Mouse (Mus musculus): ENCODE measurements around the gene Obscn. TPM values are rescaled to one million over a fixed set of nuclear protein-coding genes. Genes with fewer than 3 reads are reported as not detected.

Obscn gene
- total and polyA plus RNA-seq, 3 experiments: 0.09 to 0.13 (median 0.13) TPM

DNA sequence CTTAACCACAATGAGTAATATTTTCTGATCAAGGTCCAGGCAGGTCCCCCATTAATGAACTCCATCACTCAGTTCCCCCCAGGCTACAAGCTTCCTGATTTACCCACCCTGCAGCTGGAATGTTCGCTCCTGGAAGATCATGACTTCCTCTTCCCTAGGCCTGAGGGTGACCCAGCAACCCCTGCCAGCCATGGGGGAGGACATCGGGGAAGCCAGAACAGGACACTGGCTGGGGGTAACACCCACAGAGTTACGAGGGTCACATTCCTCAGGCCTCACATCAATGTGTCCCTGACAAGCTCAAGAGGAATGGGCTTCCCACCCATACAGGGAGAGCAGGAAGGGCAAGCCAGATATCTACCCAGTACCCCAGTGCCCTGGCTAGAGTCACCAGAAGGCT is 33.6 kb upstream of the Obscn start:
- no peak overlapping the region for H3K4me2 ChIP-seq (ENCODE audit: insufficient read depth, low read depth, poor library complexity, severe bottlenecking)
- H3K36me3 ChIP-seq (replicated peaks in 1 of 2; ENCODE audit: control insufficient read depth in 1 of 2, insufficient read depth in 1 of 2, low read length in 1 of 2): no peaks in the 10 kb centered on the region
- in situ Hi-C loops (cut with MboI; ENCODE audit: low pct_ligation_motif_present, low pct_unique_long_range_greater_than_20kb, low sequenced_read_pairs) (loop anchor here (5.0 kb wide), 1 partner anchor 32 kb away; the partner anchor contains the start of gene Mrpl55), dilution Hi-C loops (cut with MboI; ENCODE audit: extremely low pct_ligation_motif_present, extremely low pct_unique_long_range_greater_than_20kb, low sequenced_read_pairs) (no loop called here)
- no peak overlapping the region for H3K4me3 ChIP-seq (replicated peaks in 1 of 3; ENCODE audit: low read depth in 2 of 3, low read length in 2 of 3, poor library complexity in 1 of 3)
- no peak for DNase-seq (ENCODE audit: extremely low read depth)
- H3K79me2 ChIP-seq (replicated peaks; ENCODE audit: control insufficient read depth, extremely low read depth, insufficient read depth, poor library complexity, severe bottlenecking): no peaks in the 10 kb centered on the region
- H3K27ac ChIP-seq (ENCODE audit: insufficient read depth, low read depth): no peak overlapping the region
- H3K9me3 ChIP-seq (replicated peaks; ENCODE audit: low read length): no peaks in the 10 kb centered on the region
- no peak overlapping the region for H3K9ac ChIP-seq (ENCODE audit: insufficient read depth, low read depth)
- TF ChIP-seq IRF4 (IDR thresholded peaks at IDR 0.05; ENCODE audit: low read depth, low read length): no peak
- TF ChIP-seq JUN (IDR thresholded peaks at IDR 0.05; ENCODE audit: insufficient read depth, low read depth, low read length): no peak
- TF ChIP-seq BHLHE40 (IDR thresholded peaks at IDR 0.05; ENCODE audit: low read depth, low read length): no peak
- no peak for TF ChIP-seq GABPA (IDR thresholded peaks at IDR 0.05; ENCODE audit: insufficient replicate concordance, low read depth, low read length)
- peaks cover 2% of the 10 kb centered on the region for H3K27me3 ChIP-seq (replicated peaks)
- peaks cover 17 to 60% of the 10 kb centered on the region in 2 experiments for H3K4me1 ChIP-seq (ENCODE audit: control insufficient read depth in 1 of 2, insufficient read depth in 2 of 2)

DNA sequence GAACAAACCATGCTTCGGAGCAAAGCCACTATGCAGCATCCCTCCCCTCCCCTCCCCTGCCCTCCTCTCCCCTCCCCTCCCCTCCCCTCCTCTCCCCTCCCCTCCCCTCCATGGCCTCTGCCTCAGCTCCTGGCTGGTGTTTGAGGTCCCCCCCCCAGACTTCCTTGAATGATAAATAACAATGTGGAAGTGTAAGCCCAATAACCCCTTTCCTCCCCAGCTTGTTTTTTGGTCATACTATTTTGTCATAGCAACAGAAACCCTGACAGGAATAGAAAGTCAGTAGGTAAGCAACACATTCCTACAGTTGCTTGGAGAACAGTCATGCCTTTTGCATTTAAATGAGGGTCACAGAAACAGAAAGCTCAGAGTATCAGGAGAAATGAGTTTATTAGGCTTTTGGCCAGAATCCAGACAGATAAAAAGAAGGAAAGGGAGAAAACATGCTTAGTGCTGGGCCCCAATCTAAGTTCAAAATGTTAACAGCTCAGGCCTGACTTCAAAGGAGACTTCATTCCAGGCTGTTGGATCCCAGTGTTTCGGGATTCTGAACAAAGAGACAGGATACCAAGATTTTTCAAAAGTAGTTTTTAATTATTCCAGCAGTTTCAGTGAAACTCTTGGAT is 29.5 kb upstream of the Obscn start:
- TF ChIP-seq ZKSCAN1 (IDR thresholded peaks at IDR 0.05; ENCODE audit: borderline replicate concordance, low read depth, low read length) (no peak), SIN3A (IDR thresholded peaks at IDR 0.05; ENCODE audit: low read length) (no peak), SMC3 (IDR thresholded peaks at IDR 0.05; ENCODE audit: low read depth, low read length) (no peak), CTCF (conservative IDR thresholded peaks at IDR 0.05 in 1 of 2, IDR thresholded peaks at IDR 0.05 in 1 of 2; ENCODE audit: low read depth in 2 of 2, low read length in 2 of 2) (no peak), POLR2AphosphoS2 (IDR thresholded peaks at IDR 0.05; ENCODE audit: low read depth, low read length) (no peak), EP300 (IDR thresholded peaks at IDR 0.05; ENCODE audit: low read length) (no peak)
- Histone ChIP-seq H3K4me1 (ENCODE audit: control insufficient read depth in 1 of 2, insufficient read depth in 2 of 2) (peaks cover 18 to 54% of the 10 kb centered on the region in 2 experiments), H3K4me2 (ENCODE audit: insufficient read depth, low read depth, poor library complexity, severe bottlenecking) (no peak overlapping the region), H3K79me2 (replicated peaks; ENCODE audit: control insufficient read depth, extremely low read depth, insufficient read depth, poor library complexity, severe bottlenecking) (no peaks in the 10 kb centered on the region), H3K27ac (ENCODE audit: insufficient read depth, low read depth) (no peak overlapping the region), H3K4me3 (replicated peaks in 1 of 3; ENCODE audit: low read depth in 2 of 3, low read length in 2 of 3, poor library complexity in 1 of 3) (no peak overlapping the region), H3K27me3 (replicated peaks) (no peaks in the 10 kb centered on the region), H3K9me3 (replicated peaks; ENCODE audit: low read length) (no peaks in the 10 kb centered on the region), H3K36me3 (replicated peaks in 1 of 2; ENCODE audit: control insufficient read depth in 1 of 2, insufficient read depth in 1 of 2, low read length in 1 of 2) (no peaks in the 10 kb centered on the region), H3K9ac (ENCODE audit: insufficient read depth, low read depth) (no peak overlapping the region)
- dilution Hi-C loops (cut with MboI; ENCODE audit: extremely low pct_ligation_motif_present, extremely low pct_unique_long_range_greater_than_20kb, low sequenced_read_pairs): no loop called here
- in situ Hi-C loops (cut with MboI; ENCODE audit: low pct_ligation_motif_present, low pct_unique_long_range_greater_than_20kb, low sequenced_read_pairs): loop anchor here (5.0 kb wide), 1 partner anchor 37 kb away; the partner anchor contains the start of gene Mrpl55
- DNase-seq (ENCODE audit: extremely low read depth): no peak

- TF ChIP-seq CHD2 (IDR thresholded peaks at IDR 0.05; ENCODE audit: low read length) (no peak), USF1 (IDR thresholded peaks at IDR 0.05; ENCODE audit: low read depth, low read length) (no peak), POLR2A (IDR thresholded peaks at IDR 0.05; ENCODE audit: low read depth, low read length) (no peak), KAT2A (IDR thresholded peaks at IDR 0.05; ENCODE audit: insufficient replicate concordance, low read length) (no peak), CHD1 (IDR thresholded peaks at IDR 0.05; ENCODE audit: low read depth, low read length) (no peak), IRF4 (IDR thresholded peaks at IDR 0.05; ENCODE audit: low read depth, low read length) (no peak), MAFK (IDR thresholded peaks at IDR 0.05; ENCODE audit: insufficient replicate concordance, low read length) (no peak), TCF12 (IDR thresholded peaks at IDR 0.05; ENCODE audit: low read depth, low read length) (no peak), JUND (conservative IDR thresholded peaks at IDR 0.05; ENCODE audit: low read depth, low read length) (no peak), ZKSCAN1 (IDR thresholded peaks at IDR 0.05; ENCODE audit: borderline replicate concordance, low read depth, low read length) (no peak)
- peaks cover 0 to 4% of the 10 kb centered on the region in 2 experiments for H3K36me3 ChIP-seq (replicated peaks in 1 of 2; ENCODE audit: control insufficient read depth in 1 of 2, insufficient read depth in 1 of 2, low read length in 1 of 2)
- H3K79me2 ChIP-seq (replicated peaks; ENCODE audit: control insufficient read depth, extremely low read depth, insufficient read depth, poor library complexity, severe bottlenecking): no peaks in the 10 kb centered on the region
- no peak overlapping the region for H3K27ac ChIP-seq (ENCODE audit: insufficient read depth, low read depth)
- peak overlapping the region; percentile 82 for H3K9ac ChIP-seq (ENCODE audit: insufficient read depth, low read depth)
- dilution Hi-C loops (cut with MboI; ENCODE audit: extremely low pct_ligation_motif_present, extremely low pct_unique_long_range_greater_than_20kb, low sequenced_read_pairs) (no loop called here), in situ Hi-C loops (cut with MboI; ENCODE audit: low pct_ligation_motif_present, low pct_unique_long_range_greater_than_20kb, low sequenced_read_pairs) (no loop called here)
- no peak for DNase-seq (ENCODE audit: extremely low read depth)
- H3K4me1 ChIP-seq (ENCODE audit: control insufficient read depth in 1 of 2, insufficient read depth in 2 of 2): peaks cover 21 to 53% of the 10 kb centered on the region in 2 experiments
- peak overlapping the region; percentile 86 for H3K4me2 ChIP-seq (ENCODE audit: insufficient read depth, low read depth, poor library complexity, severe bottlenecking)
- no peaks in the 10 kb centered on the region for H3K9me3 ChIP-seq (replicated peaks; ENCODE audit: low read length)
- H3K27me3 ChIP-seq (replicated peaks): no peaks in the 10 kb centered on the region
- H3K4me3 ChIP-seq (replicated peaks in 1 of 3; ENCODE audit: low read depth in 2 of 3, low read length in 2 of 3, poor library complexity in 1 of 3): peak overlapping the region; percentile 55 to 84 (median 67)
Measured at GRCm38 (mm10) chr11:59164384-59164783, 28.2 kb upstream of the Obscn start.
